Mouse (Mus musculus): ENCODE measurements around the gene Neurog3. TPM values are rescaled to one million over a fixed set of nuclear protein-coding genes. Genes with fewer than 3 reads are reported as not detected.

Neurog3 gene
- total RNA-seq (2014; fragmentation: Nextera tagmentation) (not detected in 2 replicates), total RNA-seq (2017) (not detected in 2 replicates)

DNA sequence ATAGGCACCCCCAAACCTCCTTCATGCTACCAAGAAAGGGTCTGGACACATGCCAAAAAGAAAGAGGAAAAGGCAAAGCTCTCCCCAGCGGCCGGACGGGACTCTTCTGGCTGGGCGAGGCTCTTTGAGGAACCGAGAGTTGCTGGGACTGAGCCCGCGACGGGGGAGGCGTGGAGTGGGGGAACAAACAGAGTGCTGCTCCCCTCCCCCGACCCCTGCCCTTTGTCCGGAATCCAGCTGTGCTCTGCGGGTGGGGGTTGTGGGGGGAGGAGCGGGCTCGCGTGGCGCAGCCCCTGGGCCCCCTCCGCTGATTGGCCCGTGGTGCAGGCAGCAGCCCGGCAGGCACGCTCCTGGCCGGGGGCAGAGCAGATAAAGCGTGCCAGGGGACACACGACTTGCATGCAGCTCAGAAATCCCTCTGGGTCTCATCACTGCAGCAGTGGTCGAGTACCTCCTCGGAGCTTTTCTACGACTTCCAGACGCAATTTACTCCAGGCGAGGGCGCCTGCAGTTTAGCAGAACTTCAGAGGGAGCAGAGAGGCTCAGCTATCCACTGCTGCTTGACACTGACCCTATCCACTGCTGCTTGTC, at the start of gene Neurog3:
TSS of gene Neurog3 (plus strand) at position 400 of the 591 bp plus-strand sequence.
- peak; percentile 90 for ATAC-seq (replicated peaks; ENCODE audit: poor library complexity, severe bottlenecking)

DNA sequence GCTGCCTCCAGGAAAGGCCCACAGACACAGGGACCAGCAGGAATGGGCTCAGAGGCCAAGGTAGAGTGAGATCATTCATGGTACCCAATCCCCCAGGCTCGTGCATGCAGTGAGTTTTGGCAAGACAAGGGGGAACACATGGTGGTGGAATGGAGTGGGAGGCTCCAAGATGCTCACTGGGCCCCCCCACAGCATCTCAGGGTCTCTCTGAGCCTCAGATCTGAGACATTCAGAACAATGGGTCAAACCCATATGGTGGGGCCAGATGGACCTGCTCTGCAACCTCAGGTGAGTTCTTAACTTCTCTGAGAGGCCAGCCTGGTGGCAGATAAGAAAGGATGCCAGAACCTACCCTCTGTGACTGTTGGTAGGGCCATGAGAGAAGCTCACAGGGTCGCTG, 46.8 kb upstream of the Neurog3 start:
- no peak for ATAC-seq (replicated peaks; ENCODE audit: poor library complexity, severe bottlenecking)

DNA sequence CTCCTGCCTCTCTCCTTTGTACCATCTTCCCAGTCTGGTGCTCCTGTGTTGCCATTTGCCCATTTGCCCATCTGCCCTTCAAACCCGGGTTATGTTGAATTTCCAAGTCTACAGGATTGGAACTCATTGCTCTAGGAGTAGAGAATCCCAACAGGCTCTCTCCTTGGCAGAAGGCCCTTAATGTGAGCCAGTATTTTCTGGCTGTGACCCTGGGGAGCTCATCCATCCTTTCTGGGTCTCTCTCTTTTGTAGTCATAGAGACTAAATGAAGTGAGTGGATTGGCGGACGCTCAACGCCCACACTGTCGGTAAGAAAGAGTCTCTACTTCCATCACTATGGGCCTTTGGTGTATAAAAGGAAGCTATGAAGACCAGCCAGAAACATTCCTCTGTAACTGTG, 46.1 kb upstream of the Neurog3 start:
- no peak for ATAC-seq (replicated peaks; ENCODE audit: poor library complexity, severe bottlenecking)

DNA sequence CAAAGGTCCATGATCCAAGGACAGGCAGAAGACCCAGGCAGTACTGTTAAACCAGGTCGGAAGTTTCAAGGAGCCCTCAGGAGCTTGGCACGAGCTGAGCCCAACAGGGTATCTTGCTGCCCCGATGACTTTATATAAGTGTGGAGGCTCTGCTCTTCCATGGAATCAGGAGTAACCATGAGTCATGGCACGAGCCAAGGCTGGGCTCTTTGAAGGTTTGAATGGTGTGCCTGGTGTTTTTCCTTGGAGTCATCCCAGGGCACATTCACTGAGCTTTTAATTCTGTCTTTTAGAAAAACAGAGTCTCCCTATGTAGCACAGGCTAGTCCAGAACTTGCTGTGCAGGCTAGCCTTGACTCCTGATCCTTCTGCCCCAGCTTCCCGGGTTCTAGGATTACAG, 44.5 kb upstream of the Neurog3 start:
- ATAC-seq (replicated peaks; ENCODE audit: poor library complexity, severe bottlenecking) = no peak

DNA sequence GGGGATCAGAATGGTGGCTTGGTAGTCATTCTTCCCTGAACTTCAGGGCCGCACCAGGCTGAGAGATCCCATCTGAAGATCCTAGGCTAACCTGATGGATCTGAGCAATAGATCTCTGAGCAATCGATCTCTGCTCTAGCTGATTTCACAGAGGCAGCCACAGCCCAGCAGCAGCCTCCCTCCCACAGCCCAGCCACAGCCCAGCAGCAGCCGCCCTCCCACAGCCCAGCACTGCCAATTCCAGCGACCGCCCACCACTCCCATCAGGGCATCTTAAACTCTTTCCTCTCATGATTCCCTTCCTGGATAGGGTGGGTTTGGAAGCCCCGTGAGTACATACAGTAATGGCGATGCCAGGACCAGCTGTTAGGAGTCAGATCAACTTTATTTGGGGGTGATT, 43.8 kb upstream of the Neurog3 start:
- ATAC-seq (replicated peaks; ENCODE audit: poor library complexity, severe bottlenecking) = no peak

DNA sequence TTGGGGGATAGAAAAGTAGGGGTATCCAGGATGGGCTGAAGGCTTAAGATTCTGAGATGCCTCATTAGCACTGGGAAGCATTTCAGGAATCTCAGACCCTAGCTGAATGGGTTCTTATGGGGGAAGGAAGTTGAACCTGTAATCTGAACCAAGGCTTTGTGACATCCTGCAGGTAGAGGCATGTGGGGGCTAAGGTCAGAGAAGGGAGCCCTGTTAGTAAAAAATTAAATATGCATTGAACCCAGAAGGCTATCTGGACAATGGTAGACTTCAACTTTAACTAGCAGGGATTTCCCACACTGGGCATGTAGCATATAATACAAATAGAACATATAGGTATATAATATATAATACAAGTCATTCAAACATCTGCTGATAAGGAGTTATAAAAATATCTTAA, 43.4 kb upstream of the Neurog3 start:
- no peak for ATAC-seq (replicated peaks; ENCODE audit: poor library complexity, severe bottlenecking)

DNA sequence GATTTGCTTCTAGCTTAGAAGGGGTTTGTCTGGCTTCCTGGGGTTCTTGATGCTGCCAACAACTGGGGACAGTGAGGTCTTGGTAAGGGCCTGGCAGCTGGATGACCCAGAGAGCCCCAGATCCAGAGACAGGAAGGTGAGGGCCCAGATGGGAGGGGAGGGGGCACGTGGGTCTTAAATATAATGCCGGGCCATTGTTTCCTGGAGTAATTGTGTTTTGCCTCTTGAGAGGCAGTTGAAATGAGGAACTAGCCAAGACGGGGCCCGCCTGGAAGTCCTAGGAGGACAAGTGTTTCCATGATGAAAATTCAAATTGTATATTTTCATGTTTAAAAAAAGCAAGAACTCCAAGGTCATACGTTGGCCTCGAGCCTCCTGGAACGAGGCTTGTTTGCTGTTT, 39.0 kb upstream of the Neurog3 start:
- ATAC-seq (replicated peaks; ENCODE audit: poor library complexity, severe bottlenecking) = no peak

DNA sequence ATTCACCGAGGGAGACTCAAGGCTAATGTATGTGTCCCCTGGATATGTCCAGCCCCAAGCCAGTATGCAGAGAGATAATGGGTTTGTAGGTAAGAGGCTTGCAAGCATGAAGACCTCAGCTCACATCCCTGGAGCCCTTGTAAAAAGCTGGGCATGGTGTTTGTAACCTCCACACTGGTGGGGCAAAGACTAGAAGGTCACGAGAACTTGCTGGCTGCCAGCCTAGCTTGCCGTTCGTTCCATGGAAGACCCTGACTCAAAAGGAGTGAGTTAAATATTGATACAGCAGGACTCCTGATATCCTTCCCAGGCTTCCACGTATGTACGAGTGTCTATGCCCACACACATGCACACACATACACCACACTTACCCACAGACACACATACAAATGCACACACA, 38.5 kb upstream of the Neurog3 start:
- ATAC-seq (replicated peaks; ENCODE audit: poor library complexity, severe bottlenecking) = no peak

DNA sequence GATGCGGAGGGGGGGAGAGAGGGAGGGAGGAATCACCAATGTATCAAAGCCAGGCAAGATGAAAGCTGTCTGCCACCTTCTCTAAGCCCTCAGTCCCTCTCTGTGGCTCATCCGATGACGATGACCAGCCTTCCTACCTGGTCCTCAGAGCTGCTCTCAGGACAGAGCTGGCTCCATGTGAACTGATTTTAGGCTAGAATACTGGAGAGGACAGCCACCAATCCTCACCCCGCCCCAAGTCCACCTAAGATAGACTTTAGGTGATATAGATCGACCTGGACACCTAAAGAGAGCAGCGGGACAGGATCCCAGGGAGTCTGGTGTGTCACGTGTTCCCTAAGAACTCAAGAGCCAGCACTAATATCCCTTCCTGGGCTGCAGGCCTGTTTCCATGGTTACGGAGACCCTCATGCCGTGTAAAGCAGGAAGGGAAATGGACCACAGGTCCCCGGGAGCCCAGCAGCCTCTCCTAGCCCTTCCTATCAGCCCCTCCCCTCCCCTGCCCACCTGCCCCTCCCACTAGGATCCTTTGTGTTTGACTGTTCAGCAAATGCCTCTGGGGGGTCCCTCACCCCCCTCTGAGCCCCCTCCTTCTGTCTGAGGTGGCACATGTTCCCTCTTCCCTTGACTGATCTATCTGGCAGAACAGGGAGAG, 33.0 kb upstream of the Neurog3 start:
- no peak for ATAC-seq (replicated peaks; ENCODE audit: poor library complexity, severe bottlenecking)

DNA sequence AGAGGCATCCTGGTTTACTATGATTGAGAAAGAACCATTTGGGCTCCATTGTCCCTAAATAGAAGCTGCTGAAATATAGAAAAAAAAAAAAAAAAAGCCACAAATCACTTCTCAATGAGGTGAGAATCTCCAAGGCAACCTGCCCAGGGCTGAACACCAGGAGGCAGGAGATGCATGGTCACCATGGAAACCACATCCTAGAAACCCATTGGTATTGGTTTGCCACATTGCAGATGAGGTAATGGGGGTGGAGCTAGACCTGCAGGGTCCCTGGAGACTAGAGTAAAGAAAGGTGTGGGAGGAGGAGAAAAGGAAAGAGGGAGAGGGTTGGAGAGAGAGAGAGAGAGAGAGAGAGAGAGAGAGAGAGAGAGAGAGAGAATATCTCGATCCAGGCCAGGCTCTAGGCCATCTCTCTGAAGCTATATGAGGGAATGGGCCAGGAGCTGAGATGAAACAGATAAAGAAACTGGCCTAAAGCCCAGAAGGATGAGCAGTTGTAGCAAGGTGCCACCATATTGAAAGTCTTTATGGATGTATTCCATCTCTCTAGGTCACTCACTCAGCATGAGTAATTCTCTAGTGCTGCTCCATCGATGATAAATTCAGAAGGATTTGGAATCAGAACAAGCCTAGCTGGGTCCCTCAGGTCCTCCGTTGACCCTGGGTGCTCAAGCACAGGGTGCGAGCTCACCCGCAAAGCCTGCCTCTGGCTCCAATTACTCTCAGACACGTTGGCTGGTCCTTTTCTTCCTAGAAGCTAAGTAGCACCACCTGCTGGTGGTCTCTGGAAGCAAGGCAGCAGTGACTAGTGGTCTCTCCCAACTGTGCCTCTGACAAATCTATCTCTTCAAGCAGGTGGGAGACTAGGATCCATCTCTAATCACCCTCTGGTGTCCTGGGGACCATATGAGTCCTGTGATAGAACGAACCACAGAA, 31.1 kb upstream of the Neurog3 start:
- ATAC-seq (replicated peaks; ENCODE audit: poor library complexity, severe bottlenecking) = peak; percentile 74

DNA sequence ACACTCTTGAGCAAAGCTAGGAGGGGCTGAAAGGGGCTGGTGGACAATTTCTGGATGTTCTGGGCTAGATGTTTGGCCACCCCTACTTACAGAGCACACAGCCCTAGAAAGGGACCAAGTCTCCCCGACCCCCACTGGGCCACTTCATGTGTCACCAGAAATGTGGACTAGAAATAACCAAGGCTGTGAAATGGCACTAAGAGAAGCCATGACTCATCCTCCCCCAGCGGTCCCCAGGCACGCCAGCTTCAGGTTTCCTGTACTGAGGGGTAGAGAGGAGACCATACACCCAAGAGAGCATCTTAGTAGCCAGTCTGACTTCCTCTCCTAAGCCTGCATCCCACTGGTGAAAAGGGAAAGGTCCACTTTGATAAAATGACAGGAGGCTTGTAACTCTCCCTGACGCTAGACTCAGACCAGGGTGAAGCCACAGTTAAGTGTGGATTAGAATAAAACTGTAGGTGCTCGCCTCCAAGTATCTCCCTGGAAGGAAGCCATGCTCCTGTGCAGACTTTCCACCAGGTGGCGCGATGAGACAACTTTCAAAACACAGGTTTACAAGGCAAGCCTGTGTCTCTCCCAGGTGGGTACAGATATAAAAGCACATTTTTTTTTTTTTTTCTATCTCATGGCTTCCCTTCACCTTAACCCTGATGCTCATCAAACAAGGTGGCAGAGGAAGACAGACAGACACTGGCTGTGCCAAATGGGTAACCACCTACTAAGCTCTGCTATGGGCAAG, 27.9 kb upstream of the Neurog3 start:
- ATAC-seq (replicated peaks; ENCODE audit: poor library complexity, severe bottlenecking) = no peak

DNA sequence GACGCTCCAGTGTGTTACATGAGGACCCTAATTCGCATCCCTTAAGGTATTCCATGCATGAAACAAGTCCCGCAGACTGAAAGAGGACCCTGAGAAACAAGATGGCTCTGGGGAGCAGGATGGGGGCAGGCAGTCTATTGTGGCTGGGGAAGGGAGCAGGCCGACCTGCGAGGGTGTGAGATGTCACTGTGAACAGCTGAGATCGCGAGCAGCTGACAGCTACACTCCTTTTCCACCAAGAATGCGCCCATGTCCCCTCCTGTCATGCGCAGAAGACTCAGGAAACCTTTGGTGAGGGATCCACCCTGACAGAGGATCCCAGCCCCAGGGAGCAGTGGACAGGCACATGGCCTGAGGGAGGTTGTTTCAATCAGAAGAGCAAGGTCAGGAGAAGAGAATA, 25.8 kb upstream of the Neurog3 start:
- no peak for ATAC-seq (replicated peaks; ENCODE audit: poor library complexity, severe bottlenecking)

DNA sequence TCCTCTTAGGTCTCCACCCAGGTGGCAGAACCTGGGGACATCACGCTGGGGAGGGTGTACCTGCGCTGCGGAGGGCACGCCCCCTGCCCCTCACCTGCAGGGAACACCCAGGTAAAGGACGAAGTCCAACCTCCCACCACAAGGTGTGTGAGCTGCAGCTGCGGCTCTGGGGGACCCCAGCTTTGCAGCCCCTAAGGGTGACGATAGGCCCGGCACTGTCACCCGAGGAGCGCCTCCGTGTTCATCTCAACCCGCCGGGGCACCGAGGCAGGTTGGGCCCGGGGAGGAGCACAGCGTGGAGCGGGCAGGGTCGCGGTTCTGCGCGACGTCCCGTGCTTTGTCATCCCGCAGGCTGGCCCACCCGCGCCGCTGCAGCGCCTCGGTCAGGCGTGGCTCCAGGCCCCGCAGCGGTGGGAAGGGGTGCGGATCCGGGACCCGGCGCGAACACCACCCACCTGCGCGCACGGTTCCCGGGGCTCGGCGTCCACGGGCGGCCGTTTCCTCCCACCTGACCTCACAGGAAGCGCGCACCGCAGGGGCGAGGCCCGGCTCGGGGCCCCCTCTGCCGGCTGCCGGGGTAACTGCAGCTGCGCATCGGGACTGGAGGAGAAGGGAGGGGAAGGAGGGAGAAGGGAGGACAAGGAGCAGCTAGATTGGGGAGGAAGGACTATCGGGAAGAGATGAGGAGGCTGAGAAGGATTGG, 22.2 kb upstream of the Neurog3 start:
- peak; percentile 89 for ATAC-seq (replicated peaks; ENCODE audit: poor library complexity, severe bottlenecking)

DNA sequence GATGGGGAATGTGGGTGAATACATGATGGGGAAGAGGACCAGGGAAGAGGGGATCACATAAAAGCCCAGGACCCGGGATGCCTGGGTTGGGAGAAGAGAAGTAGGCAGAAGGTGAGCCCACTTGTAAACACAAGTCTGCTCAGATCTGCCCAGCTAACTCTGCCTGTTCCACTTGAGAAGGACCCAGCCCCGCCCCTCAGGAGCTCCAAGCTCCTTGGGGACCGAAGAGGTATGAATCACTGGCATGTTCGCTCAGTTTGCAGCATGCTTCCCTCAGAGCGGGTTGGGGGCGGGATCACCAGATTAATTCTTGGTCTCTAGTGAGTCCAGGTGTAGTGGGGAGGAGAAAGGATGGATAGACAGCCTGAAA, 21.7 kb upstream of the Neurog3 start:
- ATAC-seq (replicated peaks; ENCODE audit: poor library complexity, severe bottlenecking) = no peak

DNA sequence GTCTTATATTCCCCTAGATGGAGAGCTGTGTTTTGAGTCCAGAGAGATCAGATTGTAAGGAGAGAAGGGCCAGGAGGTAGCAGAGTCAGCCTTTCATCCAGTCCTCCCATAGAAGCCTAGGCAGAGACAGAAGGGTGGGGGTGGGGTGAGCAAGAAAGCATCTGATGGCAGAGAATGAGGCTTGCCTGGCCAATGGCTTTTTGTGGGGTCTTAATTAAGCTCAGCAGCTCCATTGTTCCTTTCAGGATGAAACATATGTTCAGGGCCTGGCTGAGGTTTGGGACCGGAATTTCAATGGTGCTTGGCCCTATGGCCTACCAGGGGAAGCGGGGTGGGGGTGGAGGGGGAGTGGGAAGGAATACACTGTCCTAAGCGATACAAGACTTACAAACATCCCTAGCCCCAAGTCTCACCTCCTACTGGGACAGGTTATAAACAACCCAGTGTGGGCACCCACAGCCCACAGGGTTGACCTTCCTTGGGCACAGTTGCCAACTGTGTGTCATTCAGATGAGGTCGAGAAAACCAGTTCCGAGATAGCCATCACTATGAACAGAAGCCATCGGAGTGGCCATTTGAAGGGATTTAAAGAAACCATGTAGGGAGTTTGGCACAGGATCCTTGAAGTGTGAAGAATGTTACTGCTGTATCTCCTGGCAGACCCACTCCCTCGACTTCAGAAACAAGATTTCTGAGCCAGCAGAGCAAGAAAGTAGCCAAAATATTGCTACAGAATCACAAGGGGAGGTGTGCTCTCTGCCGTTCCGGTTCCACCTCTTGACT, 18.8 kb upstream of the Neurog3 start:
- ATAC-seq (replicated peaks; ENCODE audit: poor library complexity, severe bottlenecking) = no peak

DNA sequence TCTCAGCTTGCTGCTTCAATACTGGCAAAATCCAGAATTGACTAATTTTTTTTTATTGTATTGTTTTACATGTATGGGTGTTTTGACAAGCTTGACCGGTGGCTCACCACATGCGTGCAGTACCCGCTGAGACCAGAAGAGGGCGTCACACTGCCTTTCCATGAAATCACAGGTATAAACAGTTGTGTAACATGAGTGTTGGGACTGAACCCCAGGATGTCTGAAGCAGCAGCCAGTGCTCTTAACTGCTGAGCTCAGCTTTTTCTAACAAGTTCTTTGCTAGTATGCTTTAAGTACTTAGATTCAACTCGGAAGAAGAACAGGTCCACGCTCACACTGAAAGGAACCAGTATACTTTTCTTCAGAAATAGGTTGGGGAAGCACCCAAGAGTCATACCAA, 5.8 kb upstream of the Neurog3 start:
- ATAC-seq (replicated peaks; ENCODE audit: poor library complexity, severe bottlenecking) = no peak

DNA sequence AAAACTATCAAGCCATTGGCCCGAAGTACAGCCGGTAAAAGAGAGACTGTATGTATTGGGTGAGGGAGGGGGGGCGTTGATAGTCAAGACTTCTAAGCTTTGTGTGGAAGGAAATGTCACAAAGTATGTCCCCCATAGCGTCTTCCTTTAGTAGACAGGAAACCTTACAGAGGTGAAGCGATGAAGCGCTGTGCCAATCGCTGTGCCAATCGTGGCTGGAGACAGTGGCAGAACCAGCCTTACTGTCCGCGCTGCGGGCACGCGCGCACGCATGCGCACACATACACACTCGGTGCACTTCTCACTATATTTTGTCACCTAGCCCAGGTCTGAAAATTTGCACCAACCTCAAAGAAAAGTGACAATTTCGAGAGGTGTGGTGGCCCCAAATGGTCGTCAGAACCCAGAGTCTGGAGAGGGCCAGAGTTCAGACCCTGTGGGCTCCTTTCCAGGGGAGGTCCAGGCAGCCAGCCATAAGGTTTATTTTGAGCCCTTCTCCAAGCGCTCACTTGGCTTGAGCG, 5.1 kb upstream of the Neurog3 start:
- ATAC-seq (replicated peaks; ENCODE audit: poor library complexity, severe bottlenecking) = no peak

DNA sequence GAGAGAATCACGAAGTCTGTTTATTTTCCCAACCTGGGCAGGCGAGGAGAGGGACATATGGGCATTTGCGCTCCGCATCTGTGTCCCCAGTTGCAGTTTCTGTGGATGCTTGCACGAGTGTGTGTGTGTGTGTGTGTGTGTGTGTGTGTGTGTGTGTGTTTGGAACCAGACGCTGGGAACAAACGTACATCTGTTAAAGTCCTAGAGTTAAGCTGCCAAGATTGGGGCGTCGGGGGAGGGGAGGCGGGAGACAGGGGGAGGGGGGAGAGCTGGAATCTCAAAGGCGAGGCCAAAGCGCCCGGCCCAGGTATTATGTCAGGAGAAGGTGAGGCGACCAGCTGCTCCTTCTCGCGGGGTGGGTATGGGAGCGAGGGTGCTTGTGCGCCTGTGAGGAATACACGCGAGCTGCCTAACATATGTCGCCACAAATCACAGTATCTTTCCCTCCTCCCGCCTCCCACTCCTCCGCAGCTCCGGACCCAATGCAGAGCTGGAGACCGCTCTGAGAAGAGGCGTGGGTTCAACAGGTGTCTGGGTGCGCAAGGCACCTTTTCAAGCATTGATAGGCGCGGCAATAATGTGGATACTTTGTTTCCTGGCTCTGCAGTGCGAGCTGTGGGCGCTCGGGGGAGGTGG, 4.5 kb upstream of the Neurog3 start:
- no peak for ATAC-seq (replicated peaks; ENCODE audit: poor library complexity, severe bottlenecking)

All from granulocyte monocyte progenitor cell, adult 5-6 weeks (primary cell).